Mouse (Mus musculus): Measurements from ENCODE around the gene Nampt.
A peak's percentile ranks its signal among the peaks of the same experiment; 100 is the strongest.

Nampt gene

GRCm38 (mm10) chr12:32819416-32819815 is at the start of gene Nampt:
Gene Nampt (plus strand): TSS chr12:32819545.
- peak; percentile 49 for DNase-seq (ENCODE audit: low read depth, low spot score)

GRCm38 (mm10) chr12:32770766-32771165 is 48.6 kb upstream of the Nampt start:
- DNase-seq (ENCODE audit: low read depth, low spot score): no peak

- no peak for DNase-seq (ENCODE audit: low read depth, low spot score)
Observed at GRCm38 (mm10) chr12:32774592-32774991, 44.8 kb upstream of the Nampt start.

- no peak for DNase-seq (ENCODE audit: low read depth, low spot score)
Observed at GRCm38 (mm10) chr12:32789092-32789491, 30.3 kb upstream of the Nampt start.

GRCm38 (mm10) chr12:32795765-32796471 is 23.4 kb upstream of the Nampt start:
- no peak for DNase-seq (ENCODE audit: low read depth, low spot score)

- DNase-seq (ENCODE audit: low read depth, low spot score): no peak
Observed at GRCm38 (mm10) chr12:32797438-32797837, 21.9 kb upstream of the Nampt start.

- no peak for DNase-seq (ENCODE audit: low read depth, low spot score)
Observed at GRCm38 (mm10) chr12:32801078-32801477, 18.3 kb upstream of the Nampt start.

GRCm38 (mm10) chr12:32805559-32805958 is 13.8 kb upstream of the Nampt start:
- no peak for DNase-seq (ENCODE audit: low read depth, low spot score)

GRCm38 (mm10) chr12:32819823-32820605 is 669 bp downstream of the Nampt start:
- DNase-seq (ENCODE audit: low read depth, low spot score): peak; percentile 97

- DNase-seq (ENCODE audit: low read depth, low spot score): peak; percentile 45
Observed at GRCm38 (mm10) chr12:32820688-32821503, 1.6 kb downstream of the Nampt start.

GRCm38 (mm10) chr12:32821504-32822011 is 2.2 kb downstream of the Nampt start:
- no peak for DNase-seq (ENCODE audit: low read depth, low spot score)

GRCm38 (mm10) chr12:32822066-32822465 is 2.7 kb downstream of the Nampt start:
- DNase-seq (ENCODE audit: low read depth, low spot score): no peak

GRCm38 (mm10) chr12:32824586-32824985 is 5.2 kb downstream of the Nampt start:
- DNase-seq (ENCODE audit: low read depth, low spot score): peak; percentile 92

GRCm38 (mm10) chr12:32826971-32827370 is 7.6 kb downstream of the Nampt start:
- peak; percentile 71 for DNase-seq (ENCODE audit: low read depth, low spot score)

- no peak for DNase-seq (ENCODE audit: low read depth, low spot score)
Observed at GRCm38 (mm10) chr12:32828137-32828760, 8.9 kb downstream of the Nampt start.

- no peak for DNase-seq (ENCODE audit: low read depth, low spot score)
Observed at GRCm38 (mm10) chr12:32829321-32830090, 10.2 kb downstream of the Nampt start.

GRCm38 (mm10) chr12:32832076-32832475 is 12.7 kb downstream of the Nampt start:
- no peak for DNase-seq (ENCODE audit: low read depth, low spot score)

- DNase-seq (ENCODE audit: low read depth, low spot score): no peak
Observed at GRCm38 (mm10) chr12:32834781-32835180, 15.4 kb downstream of the Nampt start.

- DNase-seq (ENCODE audit: low read depth, low spot score): no peak
Observed at GRCm38 (mm10) chr12:32835235-32835634, 15.9 kb downstream of the Nampt start.

GRCm38 (mm10) chr12:32838406-32838805 is 19.1 kb downstream of the Nampt start:
- no peak for DNase-seq (ENCODE audit: low read depth, low spot score)

- no peak for DNase-seq (ENCODE audit: low read depth, low spot score)
Observed at GRCm38 (mm10) chr12:32838954-32839353, 19.6 kb downstream of the Nampt start.

All from ES-CJ7 (cell line).